Mouse (Mus musculus) intestine, postnatal 0 days (tissue): Measurements from ENCODE around the gene Ppp1r2. TPM values are rescaled to one million over a fixed set of nuclear protein-coding genes. Genes with fewer than 3 reads are reported as not detected.

ENCODE experiments used
- ATAC-seq: fragments of 200-750 bp; cut with Nextera tagmentation; 2 replicates; pipeline ENCODE4 v1.8.0; 2017; ENCODE audit warnings: mild to moderate bottlenecking, moderate TSS enrichment, moderate library complexity
- H3K27ac ChIP-seq: fragments of 300-500 bp; sonication (generic); 2 replicates; pipeline ENCODE4 v1.5.1; 2014; ENCODE audit warnings: mild to moderate bottlenecking, low read depth, low read length, moderate library complexity
- H3K27me3 ChIP-seq: fragments of 300-500 bp; sonication (generic); replicated peaks from 2 replicates; pipeline ENCODE4 v1.6.1; 2014; ENCODE audit warnings: low read length, mixed read lengths; ENCODE audit not compliant: control insufficient read depth, insufficient read depth
- H3K36me3 ChIP-seq: fragments of 300-500 bp; sonication (generic); 2 replicates; pipeline ENCODE4 v1.6.1; 2014; ENCODE audit warnings: mild to moderate bottlenecking, moderate library complexity; ENCODE audit not compliant: control insufficient read depth, insufficient read depth
- H3K4me1 ChIP-seq: fragments of 300-500 bp; sonication (generic); replicated peaks from 2 replicates; pipeline ENCODE4 v1.6.1; 2014; ENCODE audit warnings: antibody characterized with exemption, low read length, mixed read lengths; ENCODE audit not compliant: control insufficient read depth, insufficient read depth
- H3K4me2 ChIP-seq: fragments of 300-500 bp; sonication (generic); replicated peaks from 2 replicates; pipeline ENCODE4 v1.6.1; 2014; ENCODE audit warnings: low read depth, mild to moderate bottlenecking, moderate library complexity
- H3K4me3 ChIP-seq: fragments of 300-500 bp; sonication (generic); 2 replicates; pipeline ENCODE4 v1.5.1; 2014; ENCODE audit warnings: low read depth, low read length
- H3K9ac ChIP-seq: fragments of 300-500 bp; sonication (generic); 2 replicates; pipeline ENCODE4 v1.6.1; 2014; ENCODE audit warnings: mild to moderate bottlenecking, low read depth, low read length
- H3K9me3 ChIP-seq: fragments of 300-500 bp; sonication (generic); 2 replicates; pipeline ENCODE4 v1.6.1; 2016; ENCODE audit warnings: mixed run types; ENCODE audit not compliant: control insufficient read depth
- CTCF ChIP-seq: sonication (generic); IDR thresholded peaks from 2 replicates; pipeline ENCODE4 v1.5.1; 2016; ENCODE audit warnings: low read depth, mild to moderate bottlenecking, control low read depth, antibody characterized with exemption, moderate library complexity
- WGBS: fragments of 180-500 bp; shearing (Covaris S2); extraction: QIAGEN DNeasy Blood & Tissue Kit; methylation state at CpG from one replicate; pipeline ENCODE4 v1.1.7; 2014; 5-methylcytosine and 5-hydroxymethylcytosine counted together
- polyA plus RNA-seq: library from polyadenylated mRNA; unstranded; fragments of >200 nt; fragmentation: Nextera tagmentation; extraction: Ambion mirVana; gene quantifications from 2 replicates; pipeline ENCODE4 v1.2.1, GENCODE M21; 2015

Ppp1r2 gene
- polyA plus RNA-seq, 1 experiment from 2014 or later = 80.4 TPM

DNA sequence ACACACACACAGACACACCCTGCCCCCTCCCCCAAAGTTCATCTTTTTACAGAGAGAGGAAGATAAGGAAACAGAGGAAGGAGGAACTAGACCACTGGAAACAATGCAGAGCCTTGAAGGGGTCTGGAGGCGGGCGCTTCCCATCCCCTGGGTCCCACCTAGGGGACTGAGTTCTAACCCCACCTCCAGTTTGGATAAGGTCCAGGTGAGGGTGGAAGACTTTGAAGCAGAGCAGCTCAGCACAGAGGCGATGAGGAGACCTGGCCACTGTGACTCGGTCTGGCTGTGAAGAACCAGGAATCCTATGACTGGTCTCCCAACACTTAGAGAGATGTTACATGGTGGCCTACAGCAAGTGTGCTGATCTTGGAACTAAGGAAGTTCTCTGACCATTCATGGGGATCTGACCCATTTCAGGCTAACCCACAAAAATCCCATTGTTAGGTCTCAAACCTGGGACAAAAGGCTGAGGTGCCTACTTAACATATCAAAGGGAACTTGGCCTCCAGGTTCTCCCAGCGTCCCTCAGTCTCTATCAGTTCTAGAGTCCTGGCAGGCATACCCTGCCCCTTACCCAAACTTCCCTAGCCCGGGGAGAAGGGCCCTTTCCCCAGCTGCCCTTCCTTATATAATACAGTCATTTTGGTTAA lies 25.9 kb upstream of the Ppp1r2 start:
- Histone ChIP-seq H3K4me1 (no peaks in the 10 kb centered on the region; the same call in 1 of the 2 replicates), H3K4me2 (no peak overlapping the region), H3K9ac (no peak overlapping the region), H3K4me3 (no peak overlapping the region), H3K9me3 (no peaks in the 10 kb centered on the region), H3K27me3 (no peaks in the 10 kb centered on the region), H3K27ac (no peak overlapping the region), H3K36me3 (no peaks in the 10 kb centered on the region)
- no peak for TF ChIP-seq CTCF
- no peak for ATAC-seq
- WGBS = 85% methylated on average over 6 of the region's 6 CpGs

DNA sequence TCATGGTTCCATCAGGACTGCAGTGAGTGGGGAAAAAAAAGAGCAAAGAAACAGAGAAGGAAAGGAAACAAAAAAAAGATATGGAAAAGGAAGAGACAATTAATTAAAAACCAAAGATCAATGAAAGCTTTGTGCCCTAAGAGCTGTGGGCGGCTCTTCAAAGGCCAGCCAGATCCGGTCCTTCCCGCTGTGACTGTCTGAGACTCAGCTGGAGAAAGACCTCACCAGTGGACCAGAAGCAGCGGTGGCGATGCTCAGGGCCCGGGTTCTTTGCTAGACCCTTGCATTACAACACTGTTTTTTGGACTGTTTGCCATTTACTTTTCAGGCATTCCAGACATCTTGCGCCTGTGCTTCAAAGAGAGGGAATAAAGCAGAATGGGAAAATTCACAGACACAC lies 25.4 kb upstream of the Ppp1r2 start:
- Histone ChIP-seq H3K4me2 (no peak overlapping the region), H3K4me3 (no peak overlapping the region), H3K36me3 (no peaks in the 10 kb centered on the region), H3K27ac (no peak overlapping the region), H3K9me3 (no peaks in the 10 kb centered on the region), H3K4me1 (no peaks in the 10 kb centered on the region; the same call in 1 of the 2 replicates), H3K27me3 (no peaks in the 10 kb centered on the region), H3K9ac (no peak overlapping the region)
- TF ChIP-seq CTCF = no peak
- no peak for ATAC-seq
- 45% methylated on average over 7 of the region's 7 CpGs for WGBS

DNA sequence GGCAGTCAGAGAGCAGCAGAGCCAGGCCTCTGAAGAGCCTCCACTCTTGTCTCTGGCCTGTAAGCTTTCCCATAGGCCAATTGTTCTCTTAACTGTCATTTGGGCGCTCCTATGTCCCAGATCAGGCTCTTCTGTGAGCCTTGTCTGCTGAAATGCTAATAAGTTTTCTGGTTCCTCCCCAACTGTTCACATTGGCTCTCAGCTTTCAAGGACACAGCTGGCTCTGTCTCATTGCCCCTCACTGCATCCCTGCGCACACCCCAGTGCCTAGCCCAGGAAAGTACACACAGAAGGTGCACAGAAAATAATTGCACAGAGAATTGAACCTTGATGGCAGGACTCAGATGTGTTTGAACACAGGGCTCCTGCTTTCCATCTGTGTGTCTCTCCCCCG lies 24.9 kb upstream of the Ppp1r2 start:
- ATAC-seq = no peak

DNA sequence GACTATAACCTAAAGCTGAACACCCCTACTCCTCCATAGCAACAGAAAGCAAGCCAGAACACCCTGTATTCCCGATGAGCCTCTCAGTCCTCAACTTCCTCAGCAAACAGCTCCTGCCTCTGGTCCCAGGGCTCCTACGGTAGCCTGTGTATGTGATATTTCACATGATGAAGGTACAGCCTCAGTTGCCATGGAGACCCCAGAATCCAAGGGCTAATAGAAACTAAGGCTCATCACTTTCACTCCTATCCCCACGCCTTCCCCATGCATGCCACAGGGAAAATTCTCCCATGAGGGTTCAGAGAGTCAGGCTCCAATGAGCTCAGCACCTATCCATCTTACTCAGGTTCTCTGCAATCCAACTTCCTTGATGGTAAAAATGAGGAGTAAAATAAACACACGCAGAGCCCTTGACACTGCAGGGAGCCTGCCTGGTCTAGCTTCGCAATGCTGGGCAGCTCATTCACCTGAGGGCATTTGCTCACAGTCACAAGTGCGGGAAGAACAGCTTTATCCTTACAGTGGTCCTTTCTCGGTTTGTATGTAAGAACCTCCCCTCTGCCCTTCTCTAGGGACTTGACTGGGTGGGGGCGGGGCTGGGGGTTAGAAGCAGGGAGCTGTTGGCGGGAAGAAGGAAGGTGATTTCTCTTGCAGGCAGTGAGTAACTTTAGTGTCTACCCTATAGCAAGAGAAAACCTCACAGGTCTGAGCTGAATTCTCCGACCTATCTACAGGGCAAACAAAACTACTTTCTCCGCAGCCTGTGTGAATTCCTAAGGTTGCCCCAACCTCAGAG lies 24.3 kb upstream of the Ppp1r2 start:
- Histone ChIP-seq H3K27me3 (no peaks in the 10 kb centered on the region), H3K9me3 (no peaks in the 10 kb centered on the region), H3K4me2 (no peak overlapping the region), H3K27ac (no peak overlapping the region), H3K9ac (no peak overlapping the region), H3K4me3 (no peak overlapping the region), H3K4me1 (no peaks in the 10 kb centered on the region; the same call in 1 of the 2 replicates), H3K36me3 (no peaks in the 10 kb centered on the region)
- no peak for ATAC-seq
- 48% methylated on average over 11 of the region's 11 CpGs for WGBS
- TF ChIP-seq CTCF = no peak

More for the DNA sequence above, 24.9 kb upstream of the Ppp1r2 start:
- H3K9me3 ChIP-seq = no peaks in the 10 kb centered on the region
- H3K4me2 ChIP-seq = no peak overlapping the region
- no peak overlapping the region for H3K4me3 ChIP-seq
- no peaks in the 10 kb centered on the region for H3K27me3 ChIP-seq
- no peaks in the 10 kb centered on the region for H3K36me3 ChIP-seq
- no peaks in the 10 kb centered on the region; the same call in 1 of the 2 replicates for H3K4me1 ChIP-seq
- H3K27ac ChIP-seq = no peak overlapping the region
- whole genome bisulfite sequencing = 53% methylated on average over 3 of the region's 3 CpGs
- H3K9ac ChIP-seq = no peak overlapping the region
- TF ChIP-seq CTCF = no peak

DNA sequence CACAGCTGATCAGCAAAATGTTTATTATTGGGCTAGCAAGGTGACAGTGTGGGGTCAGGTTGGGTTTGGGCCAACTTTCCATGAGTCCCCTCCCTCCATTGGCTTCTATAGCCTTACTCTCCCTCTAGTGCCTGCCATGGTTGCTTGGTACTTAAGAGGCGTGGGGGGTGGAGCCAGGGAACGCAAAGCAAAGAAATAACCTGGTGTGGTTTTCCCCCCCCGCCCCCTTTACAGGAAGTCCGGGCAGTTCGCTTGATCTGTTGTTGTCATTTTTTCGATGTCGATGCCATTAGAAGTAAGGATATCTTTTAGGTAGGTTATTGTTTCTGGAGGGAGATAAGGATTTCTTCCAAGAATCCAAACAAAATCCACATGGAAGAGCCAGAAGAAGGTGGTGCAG lies 22.0 kb upstream of the Ppp1r2 start:
- ATAC-seq = no peak
- Histone ChIP-seq H3K4me3 (no peak overlapping the region), H3K9me3 (no peaks in the 10 kb centered on the region), H3K27ac (no peak overlapping the region), H3K4me1 (no peaks in the 10 kb centered on the region; the same call in 1 of the 2 replicates), H3K9ac (no peak overlapping the region), H3K36me3 (no peaks in the 10 kb centered on the region), H3K27me3 (no peaks in the 10 kb centered on the region), H3K4me2 (no peak overlapping the region)
- no peak for TF ChIP-seq CTCF
- 84% methylated on average over 7 of the region's 7 CpGs for WGBS

DNA sequence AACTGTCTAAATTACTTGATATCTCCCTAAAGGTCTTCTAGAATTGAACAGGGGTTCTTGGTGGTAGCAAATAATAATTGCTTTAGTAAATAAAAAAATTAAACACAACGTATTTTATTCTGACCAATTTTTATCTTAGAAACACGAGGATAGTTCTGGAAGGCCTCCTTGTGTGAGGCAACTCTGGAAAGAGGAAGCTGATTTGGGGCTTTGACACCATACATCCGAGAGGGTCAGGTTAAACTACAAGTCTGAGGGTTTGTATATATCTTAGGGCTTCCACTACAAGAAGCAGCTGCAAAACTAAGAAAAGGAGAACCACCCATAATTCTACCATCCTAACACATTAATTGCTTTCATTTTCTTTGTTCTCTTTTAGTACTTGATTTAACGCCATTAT lies 18.7 kb upstream of the Ppp1r2 start:
- no peak overlapping the region for H3K9ac ChIP-seq
- 0 out of 2 replicates have a peak, but pooled peaks cover 2% of the 10 kb centered on the region for H3K27me3 ChIP-seq
- H3K36me3 ChIP-seq = no peaks in the 10 kb centered on the region
- H3K4me1 ChIP-seq = peaks cover 4% of the 10 kb centered on the region; the same call in 1 of the 2 replicates
- no peak for TF ChIP-seq CTCF
- 64% methylated on average over 4 of the region's 4 CpGs for WGBS
- no peak overlapping the region for H3K27ac ChIP-seq
- no peaks in the 10 kb centered on the region for H3K9me3 ChIP-seq
- H3K4me2 ChIP-seq = no peak overlapping the region
- H3K4me3 ChIP-seq = no peak overlapping the region
- no peak for ATAC-seq
